Mouse (Mus musculus) erythroid progenitor cell, adult 5-6 weeks (primary cell): ENCODE data around the gene Krtdap. TPM values are rescaled to one million over a fixed set of nuclear protein-coding genes. Genes with fewer than 3 reads are reported as not detected.
"Not testable (repeated sequence)": the region's sequence is repeated elsewhere in the genome, so short reads cannot be mapped to it uniquely, and the experiment has no call there.

Experiments used
- ATAC-seq: replicated peaks from 2 replicates; pipeline ENCODE4 v1.8.0; 2016; ENCODE audit warnings: moderate number of reproducible peaks, mild to moderate bottlenecking, moderate TSS enrichment, inconsistent platforms; ENCODE audit not compliant: poor library complexity, low FRiP score, severe bottlenecking
- total RNA-seq, 2 experiments: library from RNA; stranded (forward) in 1 of 2; stranded (reverse) in 1 of 2; fragments of 150-400 nt in 1 of 2; fragments of 186-747, 209-891 nt in 1 of 2; gene quantifications; 2 replicates each; pipeline versions ENCODE4 v1.2.3 to v1.2.4; 2015 to 2017; ENCODE audit warnings: low replicate concordance in 2 of 2

The Krtdap gene
- total RNA-seq, 2 experiments from 2014 or later = not detected

DNA sequence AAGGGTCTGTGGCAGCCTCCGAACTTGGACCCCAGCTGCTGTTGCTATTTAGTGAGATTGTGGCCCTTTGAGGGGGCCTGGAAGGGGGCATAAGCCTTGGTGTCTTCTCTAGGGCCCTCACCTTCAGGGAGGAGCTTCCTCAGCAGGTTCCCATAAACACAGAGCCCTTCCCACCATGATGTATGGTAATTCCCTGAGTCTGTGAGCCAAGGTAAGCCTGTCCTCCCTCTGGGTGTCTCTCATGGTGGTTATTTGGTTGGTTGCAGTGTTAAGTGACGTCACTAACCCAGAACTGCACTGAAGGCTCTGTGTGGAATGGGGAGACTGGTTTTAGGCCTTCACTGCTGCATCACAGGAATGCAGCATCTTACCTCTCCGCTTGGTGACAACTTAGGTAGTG, 41.7 kb downstream of the Krtdap start:
- no peak for ATAC-seq

GRCm38 (mm10) chr7:30832261-30832660, 44.6 kb downstream of the Krtdap start:
- ATAC-seq = no peak

GRCm38 (mm10) chr7:30832684-30833083, 45.0 kb downstream of the Krtdap start:
- not testable (repeated sequence) for ATAC-seq

GRCm38 (mm10) chr7:30837277-30837676, 49.6 kb downstream of the Krtdap start:
- no peak for ATAC-seq

DNA sequence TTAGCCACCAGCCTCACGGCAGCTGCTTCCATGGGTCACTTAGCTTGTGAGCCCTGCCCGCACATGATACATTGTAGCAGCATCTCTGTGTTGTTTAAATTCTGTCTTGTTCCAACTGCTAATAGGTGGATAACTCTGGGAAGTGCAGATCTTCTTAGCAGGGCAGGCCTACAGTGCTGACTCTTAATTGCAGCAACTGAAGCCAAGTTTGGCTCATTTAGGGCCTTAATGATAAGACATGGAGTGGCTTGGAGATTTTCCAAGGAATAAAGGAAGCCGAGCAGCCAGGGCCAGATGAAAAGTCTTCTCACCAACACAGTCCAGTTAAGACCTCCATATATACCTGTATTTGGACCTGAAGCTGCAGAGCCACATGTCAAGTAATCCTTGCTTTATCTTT, 52.6 kb downstream of the Krtdap start:
- ATAC-seq = no peak

Other genes with a start within 250 kb of the Krtdap start
Only the 30 nearest of the 31 such genes appear.
- 16.8 and 24.5 TPM in 2 replicates for gene Proser3, start 235.6 kb upstream of the Krtdap start, total RNA-seq (2015; ENCODE audit: low replicate concordance)
- gene Proser3, start 235.6 kb upstream of the Krtdap start, total RNA-seq (2017; ENCODE audit: low replicate concordance) = 10.9 and 18.1 TPM in 2 replicates
- gene Lin37, start 228.1 kb upstream of the Krtdap start, total RNA-seq (2015; ENCODE audit: low replicate concordance) = 31.4 and 56.2 TPM in 2 replicates
- 12.5 and 22.3 TPM in 2 replicates for gene Lin37, start 228.1 kb upstream of the Krtdap start, total RNA-seq (2017; ENCODE audit: low replicate concordance)
- gene U2af1l4, start 224.6 kb upstream of the Krtdap start, total RNA-seq (2015; ENCODE audit: low replicate concordance) = 8.4 and 43.6 TPM in 2 replicates
- 40.8 and 59.9 TPM in 2 replicates for gene U2af1l4, start 224.6 kb upstream of the Krtdap start, total RNA-seq (2017; ENCODE audit: low replicate concordance)
- 3.2 and 4.2 TPM in 2 replicates for gene Gm49396, start 224.6 kb upstream of the Krtdap start, total RNA-seq (2015; ENCODE audit: low replicate concordance)
- gene Gm49396, start 224.6 kb upstream of the Krtdap start, total RNA-seq (2017; ENCODE audit: low replicate concordance) = 6.8 and 7.2 TPM in 2 replicates
- 67.4 and 73.8 TPM in 2 replicates for gene Psenen, start 224.3 kb upstream of the Krtdap start, total RNA-seq (2015; ENCODE audit: low replicate concordance)
- gene Psenen, start 224.3 kb upstream of the Krtdap start, total RNA-seq (2017; ENCODE audit: low replicate concordance) = 32.9 and 98.7 TPM in 2 replicates
- 5.4 and 24.7 TPM in 2 replicates for gene Igflr1, start 222.5 kb upstream of the Krtdap start, total RNA-seq (2015; ENCODE audit: low replicate concordance)
- gene Igflr1, start 222.5 kb upstream of the Krtdap start, total RNA-seq (2017; ENCODE audit: low replicate concordance) = 3.3 TPM in 1 of 2 replicates, not detected in the other
- gene Kmt2b, start 199.2 kb upstream of the Krtdap start, total RNA-seq (2015; ENCODE audit: low replicate concordance) = 155 and 163 TPM in 2 replicates
- gene Kmt2b, start 199.2 kb upstream of the Krtdap start, total RNA-seq (2017; ENCODE audit: low replicate concordance) = 47.9 and 48.0 TPM in 2 replicates
- gene Zbtb32, start 189.0 kb upstream of the Krtdap start, total RNA-seq (2015; ENCODE audit: low replicate concordance) = not detected in 2 replicates
- 0.39 TPM in 1 of 2 replicates, not detected in the other for gene Zbtb32, start 189.0 kb upstream of the Krtdap start, total RNA-seq (2017; ENCODE audit: low replicate concordance)
- not detected in 2 replicates for gene Upk1a, start 175.0 kb upstream of the Krtdap start, total RNA-seq (2015; ENCODE audit: low replicate concordance)
- gene Upk1a, start 175.0 kb upstream of the Krtdap start, total RNA-seq (2017; ENCODE audit: low replicate concordance) = 2.7 TPM in 1 of 2 replicates, not detected in the other
- 152 and 165 TPM in 2 replicates for gene Cox6b1, start 161.7 kb upstream of the Krtdap start, total RNA-seq (2015; ENCODE audit: low replicate concordance)
- 128 and 263 TPM in 2 replicates for gene Cox6b1, start 161.7 kb upstream of the Krtdap start, total RNA-seq (2017; ENCODE audit: low replicate concordance)
- not detected in 2 replicates for gene Etv2, start 152.0 kb upstream of the Krtdap start, total RNA-seq (2015; ENCODE audit: low replicate concordance)
- not detected in 2 replicates for gene Etv2, start 152.0 kb upstream of the Krtdap start, total RNA-seq (2017; ENCODE audit: low replicate concordance)
- 35.0 and 44.9 TPM in 2 replicates for gene Rbm42, start 137.6 kb upstream of the Krtdap start, total RNA-seq (2015; ENCODE audit: low replicate concordance)
- 11.4 and 26.3 TPM in 2 replicates for gene Rbm42, start 137.6 kb upstream of the Krtdap start, total RNA-seq (2017; ENCODE audit: low replicate concordance)
- 49.9 and 51.5 TPM in 2 replicates for gene Haus5, start 122.9 kb upstream of the Krtdap start, total RNA-seq (2015; ENCODE audit: low replicate concordance)
- 45.6 and 50.1 TPM in 2 replicates for gene Haus5, start 122.9 kb upstream of the Krtdap start, total RNA-seq (2017; ENCODE audit: low replicate concordance)
- not detected in 2 replicates for gene Pmis2, start 116.3 kb upstream of the Krtdap start, total RNA-seq (2015; ENCODE audit: low replicate concordance)
- gene Pmis2, start 116.3 kb upstream of the Krtdap start, total RNA-seq (2017; ENCODE audit: low replicate concordance) = not detected in 2 replicates
- gene 2200002J24Rik, start 89.0 kb upstream of the Krtdap start, total RNA-seq (2015; ENCODE audit: low replicate concordance) = not detected in 2 replicates
- not detected in 2 replicates for gene 2200002J24Rik, start 89.0 kb upstream of the Krtdap start, total RNA-seq (2017; ENCODE audit: low replicate concordance)
- gene Atp4a, start 75.7 kb upstream of the Krtdap start, total RNA-seq (2015; ENCODE audit: low replicate concordance) = 4.0 TPM in 1 of 2 replicates, not detected in the other
- not detected in 2 replicates for gene Atp4a, start 75.7 kb upstream of the Krtdap start, total RNA-seq (2017; ENCODE audit: low replicate concordance)
- gene Tmem147, start 58.4 kb upstream of the Krtdap start, total RNA-seq (2015; ENCODE audit: low replicate concordance) = 5.4 and 21.0 TPM in 2 replicates
- 5.1 and 11.2 TPM in 2 replicates for gene Tmem147, start 58.4 kb upstream of the Krtdap start, total RNA-seq (2017; ENCODE audit: low replicate concordance)
- gene Gapdhs, start 44.2 kb upstream of the Krtdap start, total RNA-seq (2015; ENCODE audit: low replicate concordance) = not detected in 2 replicates
- gene Gapdhs, start 44.2 kb upstream of the Krtdap start, total RNA-seq (2017; ENCODE audit: low replicate concordance) = not detected in 2 replicates
- not detected in 2 replicates for gene Sbsn, start 36.4 kb upstream of the Krtdap start, total RNA-seq (2015; ENCODE audit: low replicate concordance)
- gene Sbsn, start 36.4 kb upstream of the Krtdap start, total RNA-seq (2017; ENCODE audit: low replicate concordance) = not detected in 2 replicates
- 1.7 and 9.4 TPM in 2 replicates for gene Dmkn, start 24.1 kb upstream of the Krtdap start, total RNA-seq (2015; ENCODE audit: low replicate concordance)
- 9.7 TPM in 1 of 2 replicates, not detected in the other for gene Dmkn, start 24.1 kb upstream of the Krtdap start, total RNA-seq (2017; ENCODE audit: low replicate concordance)
- 2.2 and 7.1 TPM in 2 replicates for gene Ffar2, start 35.9 kb downstream of the Krtdap start, total RNA-seq (2015; ENCODE audit: low replicate concordance)
- gene Ffar2, start 35.9 kb downstream of the Krtdap start, total RNA-seq (2017; ENCODE audit: low replicate concordance) = 3.1 and 6.0 TPM in 2 replicates
- gene Ffar3, start 68.3 kb downstream of the Krtdap start, total RNA-seq (2015; ENCODE audit: low replicate concordance) = not detected in 2 replicates
- gene Ffar3, start 68.3 kb downstream of the Krtdap start, total RNA-seq (2017; ENCODE audit: low replicate concordance) = not detected in 2 replicates
- not detected in 2 replicates for gene Ffar1, start 73.7 kb downstream of the Krtdap start, total RNA-seq (2015; ENCODE audit: low replicate concordance)
- gene Ffar1, start 73.7 kb downstream of the Krtdap start, total RNA-seq (2017; ENCODE audit: low replicate concordance) = not detected in 2 replicates
- gene Cd22, start 92.4 kb downstream of the Krtdap start, total RNA-seq (2015; ENCODE audit: low replicate concordance) = 2.9 and 3.6 TPM in 2 replicates
- 1.0 and 3.3 TPM in 2 replicates for gene Cd22, start 92.4 kb downstream of the Krtdap start, total RNA-seq (2017; ENCODE audit: low replicate concordance)
- gene Mag, start 127.0 kb downstream of the Krtdap start, total RNA-seq (2015; ENCODE audit: low replicate concordance) = not detected in 2 replicates
- gene Mag, start 127.0 kb downstream of the Krtdap start, total RNA-seq (2017; ENCODE audit: low replicate concordance) = not detected in 2 replicates
- not detected in 2 replicates for gene Hamp2, start 136.8 kb downstream of the Krtdap start, total RNA-seq (2015; ENCODE audit: low replicate concordance)
- not detected in 2 replicates for gene Hamp2, start 136.8 kb downstream of the Krtdap start, total RNA-seq (2017; ENCODE audit: low replicate concordance)
- gene Hamp, start 156.1 kb downstream of the Krtdap start, total RNA-seq (2015; ENCODE audit: low replicate concordance) = not detected in 2 replicates
- gene Hamp, start 156.1 kb downstream of the Krtdap start, total RNA-seq (2017; ENCODE audit: low replicate concordance) = not detected in 2 replicates
- 75.9 and 78.6 TPM in 2 replicates for gene Usf2, start 168.9 kb downstream of the Krtdap start, total RNA-seq (2015; ENCODE audit: low replicate concordance)
- gene Usf2, start 168.9 kb downstream of the Krtdap start, total RNA-seq (2017; ENCODE audit: low replicate concordance) = 121 and 139 TPM in 2 replicates
- not detected in 2 replicates for gene Lsr, start 185.6 kb downstream of the Krtdap start, total RNA-seq (2015; ENCODE audit: low replicate concordance)
- gene Lsr, start 185.6 kb downstream of the Krtdap start, total RNA-seq (2017; ENCODE audit: low replicate concordance) = 1.0 TPM in 1 of 2 replicates, not detected in the other
- not detected in 2 replicates for gene Fam187b, start 185.9 kb downstream of the Krtdap start, total RNA-seq (2015; ENCODE audit: low replicate concordance)
- gene Fam187b, start 185.9 kb downstream of the Krtdap start, total RNA-seq (2017; ENCODE audit: low replicate concordance) = not detected in 2 replicates